ENCODE assay signal across 22 mouse cellular contexts in genomic region chr4:149858097-149858496, GRCm38 (mm10).
DNase-seq lines count a peak whose midpoint lies in the region; ATAC-seq and TF ChIP-seq lines count a peak whose summit lies in the region.
"Had no signal": no experiment of that assay in that cellular context is flagged by ENCODE, and none has a peak within 500 bp of the region (broad histone marks: within the 10 kb centered on the region; RNA-seq: fewer than 3 reads in every experiment).

No protein-coding gene starts in this region.

- DNase-seq in hindbrain, embryonic 10.5 days (ENCODE audit: low spot score) = no peak
- DNase-seq in layer of hippocampus, adult 2 months (ENCODE audit: low spot score in 2 of 2) = no peak
- no peak for DNase-seq in layer of hippocampus, postnatal 25 days (ENCODE audit: extremely low spot score in 1 of 2, low spot score in 1 of 2)
- DNase-seq in embryonic facial prominence, embryonic 10.5 days (ENCODE audit: low spot score) = no peak
- DNase-seq in gastrocnemius, postnatal 25 days = no peak
- DNase-seq: adrenal gland, postnatal 10 days; B cell, adult 2 months; cerebellum, adult 18-20 months; cerebellum, adult 9-10 months; cerebellum, postnatal 14 days; forebrain, postnatal 0 days; gastrocnemius, adult 2 months; gastrocnemius, postnatal 14 days; heart, adult 2 months had no signal

- no peak overlapping the region for H3K9ac ChIP-seq in hindbrain, embryonic 16.5 days (ENCODE audit: low read depth, low read length)
- H3K9ac ChIP-seq in limb, embryonic 12.5 days (replicated peaks) = no peak overlapping the region
- H3K9ac ChIP-seq: embryonic facial prominence, embryonic 15.5 days; forebrain, postnatal 0 days had no signal

- 85% methylated on average over 6 of the region's 6 CpGs for WGBS in hindbrain, embryonic 10.5 days
- WGBS in hindbrain, embryonic 16.5 days = 80% methylated on average over 6 of the region's 6 CpGs
- 85% methylated on average over 6 of the region's 6 CpGs for WGBS in embryonic facial prominence, embryonic 10.5 days
- WGBS in limb, embryonic 12.5 days = 90% methylated on average over 6 of the region's 6 CpGs

- H3K4me1 ChIP-seq in hindbrain, embryonic 10.5 days (replicated peaks) = peaks cover 35% of the 10 kb centered on the region
- peaks cover 8% of the 10 kb centered on the region for H3K4me1 ChIP-seq in hindbrain, embryonic 16.5 days (ENCODE audit: control insufficient read depth, insufficient read depth, low read depth, low read length)
- H3K4me1 ChIP-seq in embryonic facial prominence, embryonic 10.5 days = peaks cover 60% of the 10 kb centered on the region
- peaks cover 45% of the 10 kb centered on the region for H3K4me1 ChIP-seq in limb, embryonic 12.5 days (replicated peaks)

- H3K36me3 ChIP-seq in hindbrain, embryonic 10.5 days = no peaks in the 10 kb centered on the region
- H3K36me3 ChIP-seq in hindbrain, embryonic 16.5 days (ENCODE audit: control insufficient read depth, insufficient read depth, low read length) = no peaks in the 10 kb centered on the region
- H3K36me3 ChIP-seq in embryonic facial prominence, embryonic 10.5 days (replicated peaks) = no peaks in the 10 kb centered on the region
- H3K36me3 ChIP-seq in limb, embryonic 12.5 days = no peaks in the 10 kb centered on the region
- H3K36me3 ChIP-seq: embryonic facial prominence, embryonic 12.5 days; embryonic facial prominence, embryonic 15.5 days; G1E had no signal

- no peak overlapping the region for H3K4me2 ChIP-seq in hindbrain, embryonic 16.5 days (ENCODE audit: low read length)
- H3K4me2 ChIP-seq in limb, embryonic 12.5 days = no peak overlapping the region
- H3K4me2 ChIP-seq: embryonic facial prominence, embryonic 12.5 days; embryonic facial prominence, embryonic 15.5 days; heart, embryonic 11.5 days had no signal

- 0 out of 2 replicates have a peak, but pooled peaks cover 7% of the 10 kb centered on the region for H3K27me3 ChIP-seq in hindbrain, embryonic 10.5 days (ENCODE audit: insufficient read depth, poor library complexity, severe bottlenecking)
- no peaks in the 10 kb centered on the region for H3K27me3 ChIP-seq in hindbrain, embryonic 16.5 days (replicated peaks; ENCODE audit: control insufficient read depth, insufficient read depth, low read length)
- peaks cover 10% of the 10 kb centered on the region; the same call in 1 of the 2 replicates for H3K27me3 ChIP-seq in embryonic facial prominence, embryonic 10.5 days (replicated peaks; ENCODE audit: low read depth, poor library complexity, severe bottlenecking)
- no peaks in the 10 kb centered on the region for H3K27me3 ChIP-seq in limb, embryonic 12.5 days
- H3K27me3 ChIP-seq: embryonic facial prominence, embryonic 12.5 days; embryonic facial prominence, embryonic 15.5 days; Patski had no signal

- no peak for ATAC-seq in hindbrain, embryonic 16.5 days
- ATAC-seq in limb, embryonic 12.5 days (ENCODE audit: insufficient number of reproducible peaks, insufficient read depth, low FRiP score, low TSS enrichment, low read depth) = 0 out of 2 replicates have a peak, but pooled peaks have one; percentile 8
- ATAC-seq: forebrain, embryonic 14.5 days; Patski had no signal

- TF ChIP-seq CTCF in layer of hippocampus, adult 2 months (conservative IDR thresholded peaks at IDR 0.05) = no peak

- H3K9me3 ChIP-seq in hindbrain, embryonic 10.5 days = no peaks in the 10 kb centered on the region
- H3K9me3 ChIP-seq in hindbrain, embryonic 16.5 days (ENCODE audit: control insufficient read depth, low read length) = no peaks in the 10 kb centered on the region
- no peaks in the 10 kb centered on the region for H3K9me3 ChIP-seq in embryonic facial prominence, embryonic 10.5 days
- H3K9me3 ChIP-seq in limb, embryonic 12.5 days = no peaks in the 10 kb centered on the region
- H3K9me3 ChIP-seq: embryonic facial prominence, embryonic 12.5 days; embryonic facial prominence, embryonic 15.5 days; G1E had no signal

- no peak overlapping the region for H3K4me3 ChIP-seq in hindbrain, embryonic 10.5 days
- no peak overlapping the region for H3K4me3 ChIP-seq in hindbrain, embryonic 16.5 days (ENCODE audit: low read length)
- no peak overlapping the region for H3K4me3 ChIP-seq in layer of hippocampus, adult 2 months
- no peak overlapping the region for H3K4me3 ChIP-seq in embryonic facial prominence, embryonic 10.5 days
- no peak overlapping the region for H3K4me3 ChIP-seq in limb, embryonic 12.5 days (replicated peaks)
- H3K4me3 ChIP-seq: embryonic facial prominence, embryonic 12.5 days; embryonic facial prominence, embryonic 15.5 days; gastrocnemius, adult 2 months; heart, adult 2 months had no signal

- 0 out of 2 replicates have a peak overlapping the region, but pooled peaks have one; percentile 40 for H3K27ac ChIP-seq in hindbrain, embryonic 10.5 days
- H3K27ac ChIP-seq in hindbrain, embryonic 16.5 days (ENCODE audit: low read depth, low read length) = no peak overlapping the region
- H3K27ac ChIP-seq in layer of hippocampus, adult 2 months = peak overlapping the region; percentile 81
- H3K27ac ChIP-seq in embryonic facial prominence, embryonic 10.5 days (replicated peaks) = peak overlapping the region; percentile 54
- H3K27ac ChIP-seq in limb, embryonic 12.5 days = no peak overlapping the region
- H3K27ac ChIP-seq: embryonic facial prominence, embryonic 15.5 days; gastrocnemius, adult 2 months; heart, adult 2 months had no signal

Comparison
In these comparisons a context has a peak if more than half of its experiments do, and no peak if none do; other contexts are left out.
1. H3K27ac ChIP-seq: peak in hindbrain, embryonic 10.5 days (single experiment), layer of hippocampus, adult 2 months (single experiment) and embryonic facial prominence, embryonic 10.5 days (single experiment); none in hindbrain, embryonic 16.5 days (single experiment) and limb, embryonic 12.5 days (single experiment).